Mouse (Mus musculus) telencephalon, adult 2 months (tissue): ENCODE measurements around the gene Mroh2a.
"Not testable (repeated sequence)": the region's sequence is repeated elsewhere in the genome, so short reads cannot be mapped to it uniquely, and the experiment has no call there.

Experiments
- DNase-seq: peaks from one replicate; pipeline ENCODE4 v3.0.0-alpha.2; 2011; ENCODE audit warnings: low read depth, low spot score

Mroh2a gene

GRCm38 (mm10) chr1:88218591-88218990 is 8.2 kb upstream of the Mroh2a start:
- no peak for DNase-seq

GRCm38 (mm10) chr1:88219054-88219453 is 7.7 kb upstream of the Mroh2a start:
- DNase-seq, result no peak

- no peak for DNase-seq
Observed at GRCm38 (mm10) chr1:88220336-88220735, 6.5 kb upstream of the Mroh2a start.

GRCm38 (mm10) chr1:88222216-88222615 is 4.6 kb upstream of the Mroh2a start:
- DNase-seq, result no peak

- DNase-seq, result not testable (repeated sequence)
Observed at GRCm38 (mm10) chr1:88223011-88223515, 3.7 kb upstream of the Mroh2a start.

- DNase-seq, result no peak
Observed at GRCm38 (mm10) chr1:88223591-88223990, 3.2 kb upstream of the Mroh2a start.

GRCm38 (mm10) chr1:88224029-88224776 is 2.6 kb upstream of the Mroh2a start:
- no peak for DNase-seq

- not testable (repeated sequence) for DNase-seq
Observed at GRCm38 (mm10) chr1:88225301-88225700, 1.5 kb upstream of the Mroh2a start.

GRCm38 (mm10) chr1:88225741-88226140 is 1.0 kb upstream of the Mroh2a start:
- no peak for DNase-seq

- DNase-seq, result no peak
Observed at GRCm38 (mm10) chr1:88227482-88227881, 696 bp downstream of the Mroh2a start.

- no peak for DNase-seq
Observed at GRCm38 (mm10) chr1:88228121-88228520, 1.3 kb downstream of the Mroh2a start.

GRCm38 (mm10) chr1:88229566-88229965 is 2.8 kb downstream of the Mroh2a start:
- DNase-seq, result no peak

GRCm38 (mm10) chr1:88229986-88230385 is 3.2 kb downstream of the Mroh2a start:
- no peak for DNase-seq

GRCm38 (mm10) chr1:88230421-88230820 is 3.6 kb downstream of the Mroh2a start:
- no peak for DNase-seq

GRCm38 (mm10) chr1:88230981-88231802 is 4.4 kb downstream of the Mroh2a start:
- DNase-seq, result no peak

- DNase-seq, result no peak
Observed at GRCm38 (mm10) chr1:88231803-88232499, 5.2 kb downstream of the Mroh2a start.

- no peak for DNase-seq
Observed at GRCm38 (mm10) chr1:88232664-88233380, 6.0 kb downstream of the Mroh2a start.

GRCm38 (mm10) chr1:88233421-88234247 is 6.8 kb downstream of the Mroh2a start:
- DNase-seq, result no peak

- no peak for DNase-seq
Observed at GRCm38 (mm10) chr1:88234248-88234610, 7.4 kb downstream of the Mroh2a start.

GRCm38 (mm10) chr1:88234646-88235045 is 7.9 kb downstream of the Mroh2a start:
- DNase-seq, result no peak
